Mouse (Mus musculus) retina, adult 2 months (tissue): ENCODE data around the gene Cdh13.

Experiments
- DNase-seq: peaks from one replicate; pipeline ENCODE4 v3.0.0-alpha.2; 2012; ENCODE audit warnings: low read depth, low spot score

Gene Cdh13

GRCm38 (mm10) chr8:118444651-118445207, 161.2 kb downstream of the Cdh13 start:
- no peak for DNase-seq

- DNase-seq, result no peak
Observed at GRCm38 (mm10) chr8:118446516-118446915, 163.0 kb downstream of the Cdh13 start.

GRCm38 (mm10) chr8:118448011-118448410, 164.5 kb downstream of the Cdh13 start:
- DNase-seq, result no peak

GRCm38 (mm10) chr8:118452445-118453103, 169.0 kb downstream of the Cdh13 start:
- DNase-seq, result no peak

GRCm38 (mm10) chr8:118455245-118455644, 171.7 kb downstream of the Cdh13 start:
- no peak for DNase-seq

GRCm38 (mm10) chr8:118465330-118465948, 181.9 kb downstream of the Cdh13 start:
- DNase-seq, result no peak

- no peak for DNase-seq
Observed at GRCm38 (mm10) chr8:118477587-118477986, 194.1 kb downstream of the Cdh13 start.

- no peak for DNase-seq
Observed at GRCm38 (mm10) chr8:118488735-118489134, 205.2 kb downstream of the Cdh13 start.

GRCm38 (mm10) chr8:118502509-118502908, 219.0 kb downstream of the Cdh13 start:
- DNase-seq, result no peak

- no peak for DNase-seq
Observed at GRCm38 (mm10) chr8:118509426-118509825, 225.9 kb downstream of the Cdh13 start.

- no peak for DNase-seq
Observed at GRCm38 (mm10) chr8:118513259-118513658, 229.7 kb downstream of the Cdh13 start.

GRCm38 (mm10) chr8:118515616-118516015, 232.1 kb downstream of the Cdh13 start:
- no peak for DNase-seq

GRCm38 (mm10) chr8:118517071-118517470, 233.5 kb downstream of the Cdh13 start:
- no peak for DNase-seq

GRCm38 (mm10) chr8:118518030-118518741, 234.7 kb downstream of the Cdh13 start:
- DNase-seq, result no peak

- no peak for DNase-seq
Observed at GRCm38 (mm10) chr8:118518742-118519102, 235.2 kb downstream of the Cdh13 start.

- no peak for DNase-seq
Observed at GRCm38 (mm10) chr8:118523922-118524321, 240.4 kb downstream of the Cdh13 start.

- no peak for DNase-seq
Observed at GRCm38 (mm10) chr8:118538816-118539558, 255.5 kb downstream of the Cdh13 start.

- no peak for DNase-seq
Observed at GRCm38 (mm10) chr8:118539559-118539819, 256.0 kb downstream of the Cdh13 start.

GRCm38 (mm10) chr8:118539941-118540340, 256.4 kb downstream of the Cdh13 start:
- DNase-seq, result no peak

GRCm38 (mm10) chr8:118552397-118552796, 268.9 kb downstream of the Cdh13 start:
- no peak for DNase-seq

GRCm38 (mm10) chr8:118552842-118553241, 269.3 kb downstream of the Cdh13 start:
- no peak for DNase-seq

- DNase-seq, result no peak
Observed at GRCm38 (mm10) chr8:118564024-118564423, 280.5 kb downstream of the Cdh13 start.
